Mouse (Mus musculus) lung, embryonic 16.5 days (tissue): ENCODE results near the gene Hyal6. TPM values are rescaled to one million over a fixed set of nuclear protein-coding genes. Genes with fewer than 3 reads are reported as not detected.

Experiments used
- ATAC-seq: fragments of 200-750 bp; cut with Nextera tagmentation; 2 replicates; pipeline ENCODE4 v1.8.0; 2017; ENCODE audit warnings: low read depth, mild to moderate bottlenecking, moderate library complexity
- H3K27ac ChIP-seq: fragments of 300-500 bp; sonication (generic); 2 replicates; pipeline ENCODE4 v1.5.1; 2014; ENCODE audit warnings: mild to moderate bottlenecking, control low read depth, low read length
- H3K27me3 ChIP-seq: fragments of 300-500 bp; sonication (generic); 2 replicates; pipeline ENCODE4 v1.6.1; 2014; ENCODE audit warnings: low read depth, low read length, mixed read lengths; ENCODE audit not compliant: control insufficient read depth, insufficient read depth
- H3K36me3 ChIP-seq: fragments of 300-500 bp; sonication (generic); 2 replicates; pipeline ENCODE4 v1.6.1; 2014; ENCODE audit warnings: low read length; ENCODE audit not compliant: control insufficient read depth, insufficient read depth
- H3K4me1 ChIP-seq: fragments of 300-500 bp; sonication (generic); replicated peaks from 2 replicates; pipeline ENCODE4 v1.6.1; 2014; ENCODE audit warnings: low read length, mixed read lengths; ENCODE audit not compliant: control insufficient read depth, insufficient read depth
- H3K4me2 ChIP-seq: fragments of 300-500 bp; sonication (generic); 2 replicates; pipeline ENCODE4 v1.6.1; 2014; ENCODE audit warnings: low read depth, low read length, control low read depth
- H3K4me3 ChIP-seq: fragments of 300-500 bp; sonication (generic); 2 replicates; pipeline ENCODE4 v1.5.1; 2014; ENCODE audit warnings: mild to moderate bottlenecking, low read length, control low read depth
- H3K9ac ChIP-seq: fragments of 300-500 bp; sonication (generic); 2 replicates; pipeline ENCODE4 v1.6.1; 2014; ENCODE audit warnings: low read length, control low read depth
- H3K9me3 ChIP-seq: fragments of 300-500 bp; sonication (generic); 2 replicates; pipeline ENCODE4 v1.6.1; 2016; ENCODE audit warnings: low read length; ENCODE audit not compliant: control insufficient read depth
- WGBS: fragments of 180-500 bp; shearing (Covaris S2); extraction: QIAGEN DNeasy Blood & Tissue Kit; methylation state at CpG from one replicate; pipeline ENCODE4 v1.1.7; 2014; 5-methylcytosine and 5-hydroxymethylcytosine counted together
- polyA plus RNA-seq: library from polyadenylated mRNA; unstranded; fragments of >200 nt; fragmentation: Nextera tagmentation; extraction: Ambion mirVana; gene quantifications from 2 replicates; pipeline ENCODE4 v1.2.1, GENCODE M21; 2015

The Hyal6 gene
- polyA plus RNA-seq = not detected in 2 replicates

DNA sequence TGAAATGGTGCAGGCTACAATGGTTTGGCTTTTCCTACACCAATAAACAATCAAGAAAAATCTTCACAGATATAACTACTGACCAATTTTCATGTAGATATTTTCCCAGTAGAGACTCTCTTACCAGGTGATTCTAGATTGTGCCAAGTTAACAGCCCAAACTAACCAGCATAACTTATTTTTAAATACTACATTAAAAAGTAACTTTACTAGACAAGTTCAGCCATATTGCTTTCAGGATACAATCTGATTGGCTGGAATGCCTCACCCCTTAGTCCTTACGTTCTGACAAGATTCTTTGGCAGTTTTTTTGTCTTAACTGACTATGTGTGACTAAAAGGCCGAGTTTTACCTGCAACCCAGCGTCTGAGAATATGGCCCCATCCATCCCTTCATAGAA, at the start of gene Hyal6:
TSS of gene Hyal6 (plus strand) at position 301 of the 400 bp plus-strand sequence.
- no peaks in the 10 kb centered on the region for H3K9me3 ChIP-seq
- H3K4me1 ChIP-seq = no peaks in the 10 kb centered on the region
- 66% methylated on average over 3 of the region's 3 CpGs for WGBS
- no peak within 1 kb of the TSS for H3K4me2 ChIP-seq
- no peaks in the 10 kb centered on the region for H3K27me3 ChIP-seq
- H3K4me3 ChIP-seq = no peak within 1 kb of the TSS
- ATAC-seq = no peak
- no peak within 1 kb of the TSS for H3K9ac ChIP-seq
- H3K36me3 ChIP-seq = no peaks in the 10 kb centered on the region
- H3K27ac ChIP-seq = no peak within 1 kb of the TSS

- WGBS = 38% methylated on average over 1 of the region's 1 CpGs
- no peak for ATAC-seq
- no peaks in the 10 kb centered on the region for H3K36me3 ChIP-seq
Measured at GRCm38 (mm10) chr6:24687871-24688270, 45.2 kb upstream of the Hyal6 start.

GRCm38 (mm10) chr6:24694455-24695410, 38.3 kb upstream of the Hyal6 start:
- H3K36me3 ChIP-seq = no peaks in the 10 kb centered on the region
- WGBS = 73% methylated on average over 11 of the region's 11 CpGs
- no peaks in the 10 kb centered on the region for H3K9me3 ChIP-seq
- no peak overlapping the region for H3K27ac ChIP-seq
- no peaks in the 10 kb centered on the region for H3K4me1 ChIP-seq
- H3K4me3 ChIP-seq = no peak overlapping the region
- no peak for ATAC-seq
- H3K4me2 ChIP-seq = no peak overlapping the region
- no peaks in the 10 kb centered on the region for H3K27me3 ChIP-seq
- H3K9ac ChIP-seq = no peak overlapping the region

More at GRCm38 (mm10) chr6:24687871-24688270, 45.2 kb upstream of the Hyal6 start:
- Histone ChIP-seq H3K4me2 (no peak overlapping the region), H3K4me3 (no peak overlapping the region), H3K9me3 (no peaks in the 10 kb centered on the region), H3K4me1 (no peaks in the 10 kb centered on the region), H3K9ac (no peak overlapping the region), H3K27ac (no peak overlapping the region), H3K27me3 (no peaks in the 10 kb centered on the region)

- Histone ChIP-seq H3K27ac (no peak overlapping the region), H3K4me1 (no peaks in the 10 kb centered on the region), H3K36me3 (no peaks in the 10 kb centered on the region), H3K27me3 (no peaks in the 10 kb centered on the region), H3K4me2 (no peak overlapping the region), H3K9ac (no peak overlapping the region), H3K4me3 (no peak overlapping the region), H3K9me3 (no peaks in the 10 kb centered on the region)
- WGBS = 71% methylated on average over 4 of the region's 4 CpGs
- ATAC-seq = no peak
Measured at GRCm38 (mm10) chr6:24696117-24696516, 36.9 kb upstream of the Hyal6 start.

DNA sequence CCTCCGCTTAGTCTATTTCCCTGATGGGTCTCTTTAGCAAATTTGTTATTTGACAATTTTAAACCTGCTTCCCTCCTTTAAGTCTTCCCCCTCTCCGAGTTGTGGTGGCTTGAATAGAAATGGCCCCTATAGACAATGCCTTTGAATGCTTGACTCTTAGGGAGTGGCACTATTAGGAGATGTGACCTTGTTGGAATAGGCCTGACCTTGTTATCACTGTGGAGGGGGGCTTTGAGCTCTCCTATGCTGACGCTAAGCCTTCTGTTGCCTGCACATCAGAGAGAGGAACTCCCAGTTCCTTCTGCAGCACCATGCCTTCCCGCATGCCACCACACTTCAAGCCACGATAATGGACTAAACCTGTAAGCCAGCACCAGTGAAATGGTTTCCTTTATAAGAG, 35.8 kb upstream of the Hyal6 start:
- H3K36me3 ChIP-seq = no peaks in the 10 kb centered on the region
- 83% methylated on average over 5 of the region's 5 CpGs for WGBS
- no peak overlapping the region for H3K4me2 ChIP-seq
- no peak overlapping the region for H3K9ac ChIP-seq
- ATAC-seq = no peak
- H3K4me3 ChIP-seq = no peak overlapping the region
- H3K4me1 ChIP-seq = no peaks in the 10 kb centered on the region
- no peaks in the 10 kb centered on the region for H3K27me3 ChIP-seq
- H3K27ac ChIP-seq = no peak overlapping the region
- no peaks in the 10 kb centered on the region for H3K9me3 ChIP-seq

GRCm38 (mm10) chr6:24707090-24707489, 26.0 kb upstream of the Hyal6 start:
- no peaks in the 10 kb centered on the region for H3K9me3 ChIP-seq
- 73% methylated on average over 5 of the region's 5 CpGs for WGBS
- no peak overlapping the region for H3K27ac ChIP-seq
- H3K4me2 ChIP-seq = no peak overlapping the region
- H3K36me3 ChIP-seq = no peaks in the 10 kb centered on the region
- H3K4me1 ChIP-seq = no peaks in the 10 kb centered on the region
- no peaks in the 10 kb centered on the region for H3K27me3 ChIP-seq
- ATAC-seq = no peak
- H3K4me3 ChIP-seq = no peak overlapping the region
- H3K9ac ChIP-seq = no peak overlapping the region

- no peak for ATAC-seq
- Histone ChIP-seq H3K27ac (no peak overlapping the region), H3K36me3 (no peaks in the 10 kb centered on the region), H3K9ac (no peak overlapping the region), H3K4me3 (no peak overlapping the region), H3K9me3 (no peaks in the 10 kb centered on the region), H3K27me3 (no peaks in the 10 kb centered on the region), H3K4me1 (no peaks in the 10 kb centered on the region), H3K4me2 (no peak overlapping the region)
- WGBS = 64% methylated on average over 2 of the region's 2 CpGs
Measured at GRCm38 (mm10) chr6:24707499-24707898, 25.5 kb upstream of the Hyal6 start.

GRCm38 (mm10) chr6:24721317-24722099, 11.5 kb upstream of the Hyal6 start:
- H3K4me1 ChIP-seq = no peaks in the 10 kb centered on the region
- no peak overlapping the region for H3K4me2 ChIP-seq
- no peak overlapping the region for H3K27ac ChIP-seq
- H3K9me3 ChIP-seq = no peaks in the 10 kb centered on the region
- H3K27me3 ChIP-seq = no peaks in the 10 kb centered on the region
- no peak overlapping the region for H3K9ac ChIP-seq
- no peak overlapping the region for H3K4me3 ChIP-seq
- ATAC-seq = no peak
- no peaks in the 10 kb centered on the region for H3K36me3 ChIP-seq
- WGBS = 20% methylated on average over 13 of the region's 13 CpGs

DNA sequence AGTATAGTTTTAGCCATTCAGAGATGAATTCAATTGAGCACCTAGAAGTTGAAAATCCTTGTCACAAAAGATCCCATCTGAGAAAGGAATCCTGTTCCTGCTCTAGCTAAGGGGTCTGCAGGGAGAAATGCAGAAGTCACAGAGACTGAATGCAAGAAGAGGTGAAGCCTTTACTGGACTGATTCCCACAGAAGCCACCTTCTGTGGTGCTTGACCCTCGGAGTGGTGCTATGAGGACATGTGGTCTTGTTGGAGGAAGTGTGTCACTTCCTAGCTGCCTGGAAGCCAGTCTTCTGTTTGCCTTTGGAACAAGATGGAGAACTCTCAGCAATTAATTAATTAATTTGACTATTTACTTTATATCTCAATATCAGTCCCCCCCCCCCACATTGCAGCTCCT, 4.9 kb upstream of the Hyal6 start:
- Histone ChIP-seq H3K4me2 (no peak overlapping the region), H3K9me3 (no peaks in the 10 kb centered on the region), H3K27me3 (no peaks in the 10 kb centered on the region; the same call in 1 of the 2 replicates), H3K9ac (no peak overlapping the region), H3K4me3 (no peak overlapping the region), H3K36me3 (no peaks in the 10 kb centered on the region), H3K27ac (no peak overlapping the region), H3K4me1 (no peaks in the 10 kb centered on the region)
- 52% methylated on average over 1 of the region's 1 CpGs for WGBS
- no peak for ATAC-seq
